In the genomic region with DNA sequence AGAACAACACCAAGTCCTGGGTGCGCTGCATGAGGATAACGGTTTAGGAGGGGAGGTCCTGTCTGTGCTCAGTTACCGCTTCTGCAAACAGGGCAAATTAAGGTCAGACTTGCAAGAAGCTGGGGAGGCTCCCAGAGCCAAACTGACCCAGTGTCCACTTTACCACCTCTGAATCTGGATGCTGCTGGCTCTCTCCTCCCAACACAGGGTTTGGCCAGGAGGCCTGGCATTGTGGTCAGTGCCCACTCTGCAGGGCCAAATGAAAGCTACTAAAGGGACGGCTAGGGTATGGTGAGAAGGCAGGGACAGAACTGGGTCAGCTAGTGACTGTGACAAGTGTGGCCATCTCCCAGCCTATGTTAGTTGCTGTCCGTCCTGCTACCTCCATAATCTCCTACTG, we compare ENCODE assay signal across 21 mouse cellular contexts. TPM values are rescaled to one million over a fixed set of nuclear protein-coding genes. Genes with fewer than 3 reads are reported as not detected.
A peak's percentile ranks its signal among the peaks of the same experiment; 100 is the strongest.
DNase-seq lines count a peak whose midpoint lies in the region; ATAC-seq lines count a peak whose summit lies in the region.
"Had no signal": no experiment of that assay in that cellular context is flagged by ENCODE, and none has a peak within 500 bp of the region (broad histone marks: within the 10 kb centered on the region; RNA-seq: fewer than 3 reads in every experiment).

No protein-coding gene starts in this region.

- no peaks in the 10 kb centered on the region for H3K36me3 ChIP-seq in forebrain, embryonic 15.5 days
- no peaks in the 10 kb centered on the region for H3K36me3 ChIP-seq in forebrain, embryonic 12.5 days (replicated peaks)
- H3K36me3 ChIP-seq in neural tube, embryonic 15.5 days: no peaks in the 10 kb centered on the region
- H3K36me3 ChIP-seq: embryonic facial prominence, embryonic 15.5 days; stomach, embryonic 15.5 days had no signal

- DNase-seq in cerebellum, adult 11-12 months: peak; percentile 49
- DNase-seq in cerebellum, postnatal 36 days: no peak
- DNase-seq in neural tube, embryonic 10.5 days (ENCODE audit: extremely low spot score, low spot score): no peak
- DNase-seq in thymus, postnatal 10 days (ENCODE audit: low spot score in 2 of 2): no peak
- no peak for DNase-seq in embryo, embryonic 9.5 days (ENCODE audit: extremely low spot score)
- DNase-seq: adrenal gland, adult 8-10 months; kidney, adult 18-20 months; layer of hippocampus, postnatal 36 days; left cerebral cortex, postnatal 4 days; liver; lung, postnatal 10 days; right cerebral cortex, postnatal 14 days; spleen, adult 18-20 months; thymus, adult 18-20 months had no signal

- no peaks in the 10 kb centered on the region for H3K9me3 ChIP-seq in forebrain, embryonic 15.5 days
- H3K9me3 ChIP-seq in forebrain, embryonic 12.5 days: no peaks in the 10 kb centered on the region
- no peaks in the 10 kb centered on the region for H3K9me3 ChIP-seq in neural tube, embryonic 15.5 days (replicated peaks)
- H3K9me3 ChIP-seq: embryonic facial prominence, embryonic 15.5 days; stomach, embryonic 15.5 days had no signal

- WGBS in forebrain, embryonic 15.5 days: 83% methylated on average over 5 of the region's 5 CpGs
- WGBS in forebrain, embryonic 12.5 days: 84% methylated on average over 5 of the region's 5 CpGs
- 93% methylated on average over 5 of the region's 5 CpGs for WGBS in neural tube, embryonic 15.5 days

- H3K4me3 ChIP-seq in forebrain, embryonic 15.5 days: no peak overlapping the region
- H3K4me3 ChIP-seq in forebrain, embryonic 12.5 days (replicated peaks): no peak overlapping the region
- H3K4me3 ChIP-seq in neural tube, embryonic 15.5 days (replicated peaks): no peak overlapping the region
- H3K4me3 ChIP-seq: embryonic facial prominence, embryonic 15.5 days; stomach, embryonic 15.5 days had no signal

- no peak overlapping the region for H3K9ac ChIP-seq in forebrain, embryonic 15.5 days (replicated peaks)
- no peak overlapping the region for H3K9ac ChIP-seq in forebrain, embryonic 12.5 days
- no peak overlapping the region for H3K9ac ChIP-seq in neural tube, embryonic 15.5 days (replicated peaks)
- H3K9ac ChIP-seq: embryonic facial prominence, embryonic 15.5 days; stomach, embryonic 15.5 days had no signal

- H3K27me3 ChIP-seq in forebrain, embryonic 15.5 days: no peaks in the 10 kb centered on the region
- 0 out of 2 replicates have a peak, but pooled peaks cover 10% of the 10 kb centered on the region for H3K27me3 ChIP-seq in forebrain, embryonic 12.5 days
- H3K27me3 ChIP-seq in neural tube, embryonic 15.5 days (replicated peaks): no peaks in the 10 kb centered on the region
- H3K27me3 ChIP-seq: embryonic facial prominence, embryonic 15.5 days; stomach, embryonic 15.5 days had no signal

- H3K4me1 ChIP-seq in forebrain, embryonic 15.5 days: peaks cover 69% of the 10 kb centered on the region
- peaks cover 49% of the 10 kb centered on the region for H3K4me1 ChIP-seq in forebrain, embryonic 12.5 days
- H3K4me1 ChIP-seq in neural tube, embryonic 15.5 days: peaks cover 52% of the 10 kb centered on the region

- H3K4me2 ChIP-seq in forebrain, embryonic 15.5 days (replicated peaks): peak overlapping the region; percentile 71
- no peak overlapping the region for H3K4me2 ChIP-seq in forebrain, embryonic 12.5 days
- peak overlapping the region; percentile 61 for H3K4me2 ChIP-seq in neural tube, embryonic 15.5 days
- H3K4me2 ChIP-seq: embryonic facial prominence, embryonic 15.5 days; stomach, embryonic 15.5 days had no signal

- no peak overlapping the region for H3K27ac ChIP-seq in forebrain, embryonic 15.5 days (replicated peaks)
- no peak overlapping the region for H3K27ac ChIP-seq in forebrain, embryonic 12.5 days
- H3K27ac ChIP-seq in neural tube, embryonic 15.5 days (replicated peaks): no peak overlapping the region
- H3K27ac ChIP-seq: embryonic facial prominence, embryonic 15.5 days; kidney, postnatal 0 days; stomach, embryonic 15.5 days had no signal

- no peak for ATAC-seq in forebrain, embryonic 15.5 days (replicated peaks)
- ATAC-seq in forebrain, embryonic 12.5 days (ENCODE audit: low FRiP score): no peak
- no peak for ATAC-seq in neural tube, embryonic 15.5 days (ENCODE audit: low FRiP score)

RNA-seq across cellular contexts. Expression of a gene that starts 2.6 kb away (rescaled TPM):
- 8.3 and 8.6 TPM in 2 replicates for polyA plus RNA-seq in forebrain, embryonic 15.5 days (2015; fragmentation: Nextera tagmentation; extraction: Ambion mirVana)
- polyA plus RNA-seq in forebrain, embryonic 12.5 days (2016; fragmentation: Nextera tagmentation; extraction: Ambion mirVana): 3.8 and 4.6 TPM in 2 replicates
- polyA plus RNA-seq in neural tube, embryonic 15.5 days (2015; fragmentation: Nextera tagmentation; extraction: Ambion mirVana): 6.5 and 9.3 TPM in 2 replicates

RNA-seq across cellular contexts. Expression of a gene that starts 22.0 kb away (rescaled TPM):
- not detected in 2 replicates for polyA plus RNA-seq in forebrain, embryonic 15.5 days (2015; fragmentation: Nextera tagmentation; extraction: Ambion mirVana)
- polyA plus RNA-seq in forebrain, embryonic 12.5 days (2016; fragmentation: Nextera tagmentation; extraction: Ambion mirVana): 0.26 and 0.41 TPM in 2 replicates
- 0.06 and 0.50 TPM in 2 replicates for polyA plus RNA-seq in neural tube, embryonic 15.5 days (2015; fragmentation: Nextera tagmentation; extraction: Ambion mirVana)
- polyA plus RNA-seq: neural tube, embryonic 14.5 days had no signal
